ENCODE assay signal across 7 mouse cellular contexts in genomic region chr10:75882433-75883231, GRCm38 (mm10). TPM values are rescaled to one million over a fixed set of nuclear protein-coding genes. Genes with fewer than 3 reads are reported as not detected.
DNase-seq lines count a peak whose midpoint lies in the region; ATAC-seq and TF ChIP-seq lines count a peak whose summit lies in the region.

No protein-coding gene starts in this region.

- H3K4me1 ChIP-seq in neural tube, embryonic 11.5 days (ENCODE audit: control insufficient read depth, insufficient read depth, low read length) = no peaks in the 10 kb centered on the region
- peaks cover 25% of the 10 kb centered on the region for H3K4me1 ChIP-seq in forebrain, embryonic 13.5 days
- H3K4me1 ChIP-seq in limb, embryonic 15.5 days = peaks cover 6% of the 10 kb centered on the region
- no peaks in the 10 kb centered on the region for H3K4me1 ChIP-seq in thymus, adult 2 months (replicated peaks; ENCODE audit: control insufficient read depth, insufficient read depth, low read length)

- no peak for TF ChIP-seq POLR2A in thymus, adult 2 months (IDR thresholded peaks at IDR 0.05; ENCODE audit: control insufficient read depth, extremely low read depth, insufficient read depth, low read length, poor library complexity)

- no peak for TF ChIP-seq CTCF in thymus, adult 2 months (IDR thresholded peaks at IDR 0.05; ENCODE audit: borderline replicate concordance, control insufficient read depth, extremely low read depth, insufficient read depth, low read length, poor library complexity)

- DNase-seq in neural tube, embryonic 11.5 days (ENCODE audit: low spot score) = no peak
- DNase-seq in neural tube, embryonic 10.5 days (ENCODE audit: extremely low spot score, low spot score) = no peak
- DNase-seq in thymus, adult 2 months = no peak
- no peak for DNase-seq in gastrocnemius, postnatal 4 days (ENCODE audit: low spot score in 2 of 2)
- DNase-seq in cerebellum, postnatal 10 days = no peak

- no peak overlapping the region for H3K9ac ChIP-seq in neural tube, embryonic 11.5 days (ENCODE audit: low read length)
- H3K9ac ChIP-seq in forebrain, embryonic 13.5 days = no peak overlapping the region
- no peak overlapping the region for H3K9ac ChIP-seq in limb, embryonic 15.5 days

- peak; percentile 50; the same call in 1 of the 2 replicates for ATAC-seq in neural tube, embryonic 11.5 days (ENCODE audit: insufficient read depth, low FRiP score, low TSS enrichment)
- 0 out of 2 replicates have a peak, but pooled peaks have one; percentile 23 for ATAC-seq in forebrain, embryonic 13.5 days
- ATAC-seq in limb, embryonic 15.5 days (ENCODE audit: insufficient number of reproducible peaks, low FRiP score, low TSS enrichment, low read depth) = no peak

- H3K4me2 ChIP-seq in neural tube, embryonic 11.5 days (ENCODE audit: low read depth) = peak overlapping the region; percentile 19; the same call in 1 of the 2 replicates
- H3K4me2 ChIP-seq in forebrain, embryonic 13.5 days = peak overlapping the region; percentile 41
- H3K4me2 ChIP-seq in limb, embryonic 15.5 days = peak overlapping the region; percentile 32; the same call in 1 of the 2 replicates

- no peaks in the 10 kb centered on the region for H3K27me3 ChIP-seq in neural tube, embryonic 11.5 days (ENCODE audit: control insufficient read depth, insufficient read depth, low read length)
- no peaks in the 10 kb centered on the region for H3K27me3 ChIP-seq in forebrain, embryonic 13.5 days
- no peaks in the 10 kb centered on the region for H3K27me3 ChIP-seq in limb, embryonic 15.5 days
- H3K27me3 ChIP-seq in thymus, adult 2 months (ENCODE audit: control insufficient read depth, insufficient read depth, low read length) = no peaks in the 10 kb centered on the region

- H3K27ac ChIP-seq in neural tube, embryonic 11.5 days (ENCODE audit: low read depth, low read length) = no peak overlapping the region
- H3K27ac ChIP-seq in forebrain, embryonic 13.5 days = peak overlapping the region; percentile 54
- H3K27ac ChIP-seq in limb, embryonic 15.5 days = no peak overlapping the region
- H3K27ac ChIP-seq in thymus, adult 2 months (ENCODE audit: control insufficient read depth, insufficient read depth, low read length) = no peak overlapping the region

- 4% methylated on average over 15 of the region's 15 CpGs for WGBS in neural tube, embryonic 11.5 days
- 3% methylated on average over 15 of the region's 15 CpGs for WGBS in forebrain, embryonic 13.5 days
- WGBS in limb, embryonic 15.5 days = 8% methylated on average over 15 of the region's 15 CpGs
- WGBS in thymus, adult 2 months = 52% methylated on average over 15 of the region's 15 CpGs

- H3K4me3 ChIP-seq in neural tube, embryonic 11.5 days (ENCODE audit: low read depth, low read length) = no peak overlapping the region
- H3K4me3 ChIP-seq in forebrain, embryonic 13.5 days = no peak overlapping the region
- H3K4me3 ChIP-seq in limb, embryonic 15.5 days = no peak overlapping the region
- H3K4me3 ChIP-seq in thymus, adult 2 months (ENCODE audit: control insufficient read depth, insufficient read depth, low read length) = no peak overlapping the region

- H3K9me3 ChIP-seq in neural tube, embryonic 11.5 days (ENCODE audit: control insufficient read depth, low read length) = no peaks in the 10 kb centered on the region
- H3K9me3 ChIP-seq in forebrain, embryonic 13.5 days (replicated peaks) = no peaks in the 10 kb centered on the region
- no peaks in the 10 kb centered on the region for H3K9me3 ChIP-seq in limb, embryonic 15.5 days

- no peaks in the 10 kb centered on the region for H3K36me3 ChIP-seq in neural tube, embryonic 11.5 days (ENCODE audit: control insufficient read depth, insufficient read depth, low read length)
- H3K36me3 ChIP-seq in forebrain, embryonic 13.5 days (ENCODE audit: poor library complexity, severe bottlenecking) = no peaks in the 10 kb centered on the region
- H3K36me3 ChIP-seq in limb, embryonic 15.5 days = no peaks in the 10 kb centered on the region
- no peaks in the 10 kb centered on the region for H3K36me3 ChIP-seq in thymus, adult 2 months (ENCODE audit: control insufficient read depth, insufficient read depth, low read length)

RNA-seq across cellular contexts. Expression of gene Derl3, which starts 10.6 kb away (rescaled TPM):
- polyA plus RNA-seq in neural tube, embryonic 11.5 days (2014; fragmentation: Nextera tagmentation; extraction: Ambion mirVana) = 2.8 and 2.9 TPM in 2 replicates
- 1.8 and 3.1 TPM in 2 replicates for polyA plus RNA-seq in forebrain, embryonic 13.5 days (2015; fragmentation: Nextera tagmentation; extraction: Ambion mirVana)
- 2.7 and 3.2 TPM in 2 replicates for polyA plus RNA-seq in limb, embryonic 15.5 days (2015; fragmentation: Nextera tagmentation; extraction: Ambion mirVana)
- polyA plus RNA-seq in thymus, adult 2 months (2012; rRNA removed) = 11.6 and 19.0 TPM in 2 replicates
- total RNA-seq in gastrocnemius, postnatal 4 days (2021) = 1 to 10 TPM in 1 of 2 experiments, under 1 TPM in 1; 0.96 to 1.0 TPM

RNA-seq across cellular contexts. Expression of gene Mif, which starts 22.6 kb away (rescaled TPM):
- 2,352 and 2,361 TPM in 2 replicates for polyA plus RNA-seq in neural tube, embryonic 11.5 days (2014; fragmentation: Nextera tagmentation; extraction: Ambion mirVana)
- polyA plus RNA-seq in forebrain, embryonic 13.5 days (2015; fragmentation: Nextera tagmentation; extraction: Ambion mirVana) = 1,962 and 1,979 TPM in 2 replicates
- polyA plus RNA-seq in limb, embryonic 15.5 days (2015; fragmentation: Nextera tagmentation; extraction: Ambion mirVana) = 1,299 and 1,540 TPM in 2 replicates
- polyA plus RNA-seq in thymus, adult 2 months (2012; rRNA removed) = 1,833 and 2,007 TPM in 2 replicates
- total RNA-seq in gastrocnemius, postnatal 4 days (2021) = 100 to 1,000 TPM; 164 TPM

RNA-seq across cellular contexts. Expression of gene Smarcb1, which starts 38.8 kb away (rescaled TPM):
- 288 and 294 TPM in 2 replicates for polyA plus RNA-seq in neural tube, embryonic 11.5 days (2014; fragmentation: Nextera tagmentation; extraction: Ambion mirVana)
- 336 and 349 TPM in 2 replicates for polyA plus RNA-seq in forebrain, embryonic 13.5 days (2015; fragmentation: Nextera tagmentation; extraction: Ambion mirVana)
- 185 and 188 TPM in 2 replicates for polyA plus RNA-seq in limb, embryonic 15.5 days (2015; fragmentation: Nextera tagmentation; extraction: Ambion mirVana)
- 63.0 and 75.5 TPM in 2 replicates for polyA plus RNA-seq in thymus, adult 2 months (2012; rRNA removed)
- 10 to 100 TPM; 55.0 to 60.2 TPM for total RNA-seq in gastrocnemius, postnatal 4 days (2021)

RNA-seq across cellular contexts. Expression of gene Gstt2, which starts 45.4 kb away (rescaled TPM):
- 6.5 and 7.2 TPM in 2 replicates for polyA plus RNA-seq in neural tube, embryonic 11.5 days (2014; fragmentation: Nextera tagmentation; extraction: Ambion mirVana)
- 4.0 and 4.4 TPM in 2 replicates for polyA plus RNA-seq in forebrain, embryonic 13.5 days (2015; fragmentation: Nextera tagmentation; extraction: Ambion mirVana)
- polyA plus RNA-seq in limb, embryonic 15.5 days (2015; fragmentation: Nextera tagmentation; extraction: Ambion mirVana) = 11.3 and 14.5 TPM in 2 replicates
- polyA plus RNA-seq in thymus, adult 2 months (2012; rRNA removed) = 174 and 216 TPM in 2 replicates
- total RNA-seq in gastrocnemius, postnatal 4 days (2021) = 1 to 10 TPM; 7.6 to 9.2 TPM

RNA-seq across cellular contexts. Expression of gene Chchd10, which starts 50.3 kb away (rescaled TPM):
- 9.9 and 11.7 TPM in 2 replicates for polyA plus RNA-seq in neural tube, embryonic 11.5 days (2014; fragmentation: Nextera tagmentation; extraction: Ambion mirVana)
- 10.3 and 13.3 TPM in 2 replicates for polyA plus RNA-seq in forebrain, embryonic 13.5 days (2015; fragmentation: Nextera tagmentation; extraction: Ambion mirVana)
- polyA plus RNA-seq in limb, embryonic 15.5 days (2015; fragmentation: Nextera tagmentation; extraction: Ambion mirVana) = 17.5 and 31.0 TPM in 2 replicates
- 172 and 198 TPM in 2 replicates for polyA plus RNA-seq in thymus, adult 2 months (2012; rRNA removed)
- 100 to 1,000 TPM; 390 to 396 TPM for total RNA-seq in gastrocnemius, postnatal 4 days (2021)
